Mouse (Mus musculus): Measurements from ENCODE around the gene Adra2b. TPM values are rescaled to one million over a fixed set of nuclear protein-coding genes. Genes with fewer than 3 reads are reported as not detected.

The Adra2b gene
- polyA plus RNA-seq, 1 experiment from 2014 or later, result 0.36 TPM

- H3K9ac ChIP-seq (ENCODE audit: low read length), result peak overlapping the region; percentile 57
- peak overlapping the region; percentile 82 for H3K4me2 ChIP-seq (replicated peaks; ENCODE audit: low read depth)
- no peak for DNase-seq (ENCODE audit: low spot score)
- TF ChIP-seq EP300 (optimal IDR thresholded peaks at IDR 0.05), result no peak
- no peak for TF ChIP-seq CTCF (IDR thresholded peaks at IDR 0.05; ENCODE audit: low read depth)
- no peak for ATAC-seq (ENCODE audit: low FRiP score, low TSS enrichment)
- no peak overlapping the region for H3K27ac ChIP-seq (replicated peaks)
- WGBS, result 49% methylated on average over 5 of the region's 5 CpGs
- H3K4me3 ChIP-seq (ENCODE audit: low read depth, low read length), result peak overlapping the region; percentile 51
- H3K27me3 ChIP-seq (ENCODE audit: control insufficient read depth, insufficient read depth, low read length), result peaks cover 3% of the 10 kb centered on the region; the same call in 1 of the 2 replicates
- no peaks in the 10 kb centered on the region for H3K36me3 ChIP-seq (ENCODE audit: control insufficient read depth, insufficient read depth, low read length)
- no peaks in the 10 kb centered on the region for H3K9me3 ChIP-seq (ENCODE audit: control insufficient read depth, low read length)
- 0 out of 2 replicates have a peak, but pooled peaks cover 2% of the 10 kb centered on the region for H3K4me1 ChIP-seq (replicated peaks; ENCODE audit: control insufficient read depth, insufficient read depth)
These were observed 26.1 kb upstream of the Adra2b start for GRCm38 (mm10) chr2:127336885-127337284.

DNA sequence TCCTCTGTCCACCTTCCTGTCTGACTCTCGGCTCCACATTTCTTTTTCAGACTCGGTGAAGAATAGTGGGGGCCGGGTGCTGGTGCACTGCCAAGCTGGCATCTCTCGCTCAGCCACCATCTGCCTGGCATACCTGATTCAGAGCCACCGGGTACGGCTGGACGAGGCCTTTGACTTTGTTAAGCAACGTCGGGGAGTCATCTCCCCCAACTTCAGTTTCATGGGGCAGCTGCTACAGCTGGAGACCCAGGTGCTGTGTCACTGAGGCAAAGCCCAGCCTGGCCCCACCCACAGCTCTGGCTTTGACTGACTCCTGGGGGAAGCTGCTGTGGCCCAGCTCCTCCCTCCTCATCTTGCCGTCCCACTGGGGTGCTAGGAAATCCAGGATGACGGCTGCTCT lies 25.5 kb upstream of the Adra2b start:
- Histone ChIP-seq H3K4me1 (replicated peaks; ENCODE audit: control insufficient read depth, insufficient read depth) (0 out of 2 replicates have a peak, but pooled peaks cover 2% of the 10 kb centered on the region), H3K9ac (ENCODE audit: low read length) (no peak overlapping the region), H3K27ac (replicated peaks) (no peak overlapping the region), H3K4me2 (replicated peaks; ENCODE audit: low read depth) (peak overlapping the region; percentile 82; the same call in 1 of the 2 replicates), H3K27me3 (ENCODE audit: control insufficient read depth, insufficient read depth, low read length) (peaks cover 3% of the 10 kb centered on the region; the same call in 1 of the 2 replicates), H3K36me3 (ENCODE audit: control insufficient read depth, insufficient read depth, low read length) (no peaks in the 10 kb centered on the region), H3K4me3 (ENCODE audit: low read depth, low read length) (peak overlapping the region; percentile 51; the same call in 1 of the 2 replicates), H3K9me3 (ENCODE audit: control insufficient read depth, low read length) (no peaks in the 10 kb centered on the region)
- ATAC-seq (ENCODE audit: low FRiP score, low TSS enrichment), result no peak
- TF ChIP-seq CTCF (IDR thresholded peaks at IDR 0.05; ENCODE audit: low read depth) (no peak), EP300 (optimal IDR thresholded peaks at IDR 0.05) (no peak)
- DNase-seq (ENCODE audit: low spot score), result no peak
- 64% methylated on average over 11 of the region's 11 CpGs for WGBS

GRCm38 (mm10) chr2:127338012-127338411 lies 25.0 kb upstream of the Adra2b start:
- ATAC-seq (ENCODE audit: low FRiP score, low TSS enrichment) (no peak), DNase-seq (ENCODE audit: low spot score) (no peak)
- H3K9ac ChIP-seq (ENCODE audit: low read length), result no peak overlapping the region
- no peaks in the 10 kb centered on the region for H3K36me3 ChIP-seq (ENCODE audit: control insufficient read depth, insufficient read depth, low read length)
- H3K27me3 ChIP-seq (ENCODE audit: control insufficient read depth, insufficient read depth, low read length), result peaks cover 3% of the 10 kb centered on the region; the same call in 1 of the 2 replicates
- TF ChIP-seq CTCF (IDR thresholded peaks at IDR 0.05; ENCODE audit: low read depth), result no peak
- TF ChIP-seq EP300 (optimal IDR thresholded peaks at IDR 0.05), result no peak
- 0 out of 2 replicates have a peak, but pooled peaks cover 2% of the 10 kb centered on the region for H3K4me1 ChIP-seq (replicated peaks; ENCODE audit: control insufficient read depth, insufficient read depth)
- no peak overlapping the region for H3K27ac ChIP-seq (replicated peaks)
- H3K4me3 ChIP-seq (ENCODE audit: low read depth, low read length), result no peak overlapping the region
- no peaks in the 10 kb centered on the region for H3K9me3 ChIP-seq (ENCODE audit: control insufficient read depth, low read length)
- WGBS, result 50% methylated on average over 7 of the region's 7 CpGs
- no peak overlapping the region for H3K4me2 ChIP-seq (replicated peaks; ENCODE audit: low read depth)

- peaks cover 3% of the 10 kb centered on the region; the same call in 1 of the 2 replicates for H3K27me3 ChIP-seq (ENCODE audit: control insufficient read depth, insufficient read depth, low read length)
- H3K27ac ChIP-seq (replicated peaks), result no peak within 1 kb of the TSS
- 66% methylated on average over 4 of the region's 4 CpGs for WGBS
- 0 out of 2 replicates have a peak, but pooled peaks cover 2% of the 10 kb centered on the region for H3K4me1 ChIP-seq (replicated peaks; ENCODE audit: control insufficient read depth, insufficient read depth)
- DNase-seq (ENCODE audit: low spot score) (no peak), ATAC-seq (ENCODE audit: low FRiP score, low TSS enrichment) (no peak)
- peak within 1 kb of the TSS; percentile 82; the same call in 1 of the 2 replicates for H3K4me2 ChIP-seq (replicated peaks; ENCODE audit: low read depth)
- peak within 1 kb of the TSS; percentile 51; the same call in 1 of the 2 replicates for H3K4me3 ChIP-seq (ENCODE audit: low read depth, low read length)
- no peaks in the 10 kb centered on the region for H3K9me3 ChIP-seq (ENCODE audit: control insufficient read depth, low read length)
- no peak within 1 kb of the TSS for H3K9ac ChIP-seq (ENCODE audit: low read length)
- TF ChIP-seq EP300 (optimal IDR thresholded peaks at IDR 0.05), result no peak
- no peak for TF ChIP-seq CTCF (IDR thresholded peaks at IDR 0.05; ENCODE audit: low read depth)
- H3K36me3 ChIP-seq (ENCODE audit: control insufficient read depth, insufficient read depth, low read length), result no peaks in the 10 kb centered on the region
These were observed 24.6 kb upstream of the Adra2b start, which contains the start of gene Astl for GRCm38 (mm10) chr2:127338416-127338815. TSS of gene Astl (plus strand) at chr2:127338639.

DNA sequence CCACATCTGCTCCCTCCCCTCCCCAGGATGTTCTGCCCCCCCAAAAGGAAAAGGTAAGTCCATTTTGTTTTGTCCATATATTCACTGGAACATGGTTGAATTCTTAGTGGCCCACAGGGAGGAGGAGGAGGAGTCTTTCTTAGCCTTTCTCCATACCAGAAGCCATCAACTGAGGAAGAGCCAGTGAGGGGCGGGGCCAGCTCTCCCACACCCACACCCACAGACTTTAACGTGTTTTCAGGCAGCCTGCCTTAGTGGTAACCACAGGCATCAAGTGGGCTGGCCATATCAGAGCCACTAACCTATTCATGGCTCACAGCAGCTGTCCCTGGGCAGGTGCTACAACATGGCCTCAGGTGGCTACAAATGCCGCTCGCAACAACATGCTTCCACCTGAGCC lies 24.2 kb upstream of the Adra2b start:
- WGBS, result 65% methylated on average over 4 of the region's 4 CpGs
- peaks cover 3% of the 10 kb centered on the region; the same call in 1 of the 2 replicates for H3K27me3 ChIP-seq (ENCODE audit: control insufficient read depth, insufficient read depth, low read length)
- no peak for ATAC-seq (ENCODE audit: low FRiP score, low TSS enrichment)
- no peak overlapping the region for H3K4me2 ChIP-seq (replicated peaks; ENCODE audit: low read depth)
- no peaks in the 10 kb centered on the region for H3K9me3 ChIP-seq (ENCODE audit: control insufficient read depth, low read length)
- no peak for DNase-seq (ENCODE audit: low spot score)
- no peak overlapping the region for H3K4me3 ChIP-seq (ENCODE audit: low read depth, low read length)
- no peak overlapping the region for H3K9ac ChIP-seq (ENCODE audit: low read length)
- no peaks in the 10 kb centered on the region for H3K36me3 ChIP-seq (ENCODE audit: control insufficient read depth, insufficient read depth, low read length)
- TF ChIP-seq EP300 (optimal IDR thresholded peaks at IDR 0.05) (no peak), CTCF (IDR thresholded peaks at IDR 0.05; ENCODE audit: low read depth) (no peak)
- H3K4me1 ChIP-seq (replicated peaks; ENCODE audit: control insufficient read depth, insufficient read depth), result 0 out of 2 replicates have a peak, but pooled peaks cover 2% of the 10 kb centered on the region
- H3K27ac ChIP-seq (replicated peaks), result no peak overlapping the region

DNA sequence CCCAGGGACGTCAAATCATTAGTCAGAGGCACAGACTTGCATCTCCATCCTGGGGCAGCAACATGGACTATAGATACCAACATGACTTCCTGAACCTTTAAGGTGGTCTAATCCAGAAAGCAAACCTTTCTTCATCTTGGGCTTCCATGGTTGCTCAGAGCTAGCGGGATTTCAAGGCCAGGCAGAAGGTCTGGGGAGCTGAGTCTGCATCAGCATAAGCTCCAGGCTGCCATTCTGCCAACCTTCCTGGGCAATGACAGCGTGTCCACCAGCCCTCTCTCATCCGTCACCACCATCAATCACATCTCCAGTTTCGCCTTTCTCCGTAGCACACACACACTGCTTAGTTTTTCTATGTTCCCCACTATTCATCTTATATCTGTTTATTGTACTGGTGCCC lies 23.7 kb upstream of the Adra2b start:
- no peaks in the 10 kb centered on the region for H3K36me3 ChIP-seq (ENCODE audit: control insufficient read depth, insufficient read depth, low read length)
- 64% methylated on average over 6 of the region's 6 CpGs for WGBS
- no peak overlapping the region for H3K9ac ChIP-seq (ENCODE audit: low read length)
- peaks cover 3% of the 10 kb centered on the region; the same call in 1 of the 2 replicates for H3K27me3 ChIP-seq (ENCODE audit: control insufficient read depth, insufficient read depth, low read length)
- H3K4me2 ChIP-seq (replicated peaks; ENCODE audit: low read depth), result no peak overlapping the region
- no peak for ATAC-seq (ENCODE audit: low FRiP score, low TSS enrichment)
- H3K4me1 ChIP-seq (replicated peaks; ENCODE audit: control insufficient read depth, insufficient read depth), result 0 out of 2 replicates have a peak, but pooled peaks cover 2% of the 10 kb centered on the region
- H3K9me3 ChIP-seq (ENCODE audit: control insufficient read depth, low read length), result no peaks in the 10 kb centered on the region
- H3K4me3 ChIP-seq (ENCODE audit: low read depth, low read length), result no peak overlapping the region
- no peak for DNase-seq (ENCODE audit: low spot score)
- TF ChIP-seq EP300 (optimal IDR thresholded peaks at IDR 0.05) (no peak), CTCF (IDR thresholded peaks at IDR 0.05; ENCODE audit: low read depth) (no peak)
- H3K27ac ChIP-seq (replicated peaks), result no peak overlapping the region
